Mouse (Mus musculus): ENCODE measurements around the gene Ints4.
"Not testable (repeated sequence)": the region's sequence is repeated elsewhere in the genome, so short reads cannot be mapped to it uniquely, and the experiment has no call there.

Gene Ints4

GRCm38 (mm10) chr7:97480821-97481339 lies at the start of gene Ints4:
Gene Ints4 (plus strand): TSS chr7:97480956.
- DNase-seq, result peak; percentile 100

GRCm38 (mm10) chr7:97433517-97433916 lies 47.2 kb upstream of the Ints4 start:
- DNase-seq, result not testable (repeated sequence)

DNA sequence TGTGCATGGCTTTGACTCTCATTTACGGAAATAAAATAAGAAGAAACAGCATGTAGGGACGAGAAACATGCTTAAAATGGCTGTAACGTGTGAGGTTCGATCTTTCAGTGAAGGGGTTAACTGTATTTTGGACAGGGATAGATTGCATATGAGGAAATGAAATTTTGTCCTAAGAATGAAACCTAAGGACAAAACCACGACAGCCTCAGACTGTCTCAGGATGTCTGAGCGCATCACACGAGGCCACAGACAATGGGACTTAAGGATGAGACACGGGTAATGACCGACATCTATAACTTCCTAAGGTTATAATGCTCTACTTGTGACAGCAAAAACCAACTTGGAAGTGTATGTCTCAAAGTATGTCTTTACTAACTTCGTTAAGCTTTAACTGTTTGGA lies 46.2 kb upstream of the Ints4 start:
- no peak for DNase-seq

DNA sequence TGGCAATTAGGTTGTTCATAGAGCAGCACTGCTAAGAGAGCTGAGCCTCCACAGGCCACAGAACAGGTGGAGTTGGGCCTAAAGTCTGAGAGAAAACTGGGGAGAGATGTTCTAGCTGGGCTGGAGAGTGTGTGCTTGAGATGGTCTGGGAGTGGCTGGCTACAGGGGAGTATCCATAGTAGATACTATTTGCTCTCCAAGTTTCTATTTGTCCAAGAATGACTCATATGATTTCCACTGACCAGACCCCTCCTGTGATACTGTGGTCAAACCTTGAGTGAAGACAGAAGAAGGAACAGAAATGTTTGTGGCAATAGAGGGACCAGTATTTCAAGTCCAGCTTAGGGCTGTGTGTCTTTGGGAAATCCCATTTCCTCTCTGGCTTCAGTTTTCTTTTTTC lies 41.8 kb upstream of the Ints4 start:
- DNase-seq, result no peak

- peak; percentile 97 for DNase-seq
Observed at GRCm38 (mm10) chr7:97446171-97446925, 34.4 kb upstream of the Ints4 start.

GRCm38 (mm10) chr7:97447050-97447531 lies 33.7 kb upstream of the Ints4 start:
- DNase-seq, result no peak

- peak; percentile 19 for DNase-seq
Observed at GRCm38 (mm10) chr7:97451023-97451422, 29.7 kb upstream of the Ints4 start, which contains the start of gene Kctd14. Gene Kctd14 (plus strand): TSS chr7:97451323.

DNA sequence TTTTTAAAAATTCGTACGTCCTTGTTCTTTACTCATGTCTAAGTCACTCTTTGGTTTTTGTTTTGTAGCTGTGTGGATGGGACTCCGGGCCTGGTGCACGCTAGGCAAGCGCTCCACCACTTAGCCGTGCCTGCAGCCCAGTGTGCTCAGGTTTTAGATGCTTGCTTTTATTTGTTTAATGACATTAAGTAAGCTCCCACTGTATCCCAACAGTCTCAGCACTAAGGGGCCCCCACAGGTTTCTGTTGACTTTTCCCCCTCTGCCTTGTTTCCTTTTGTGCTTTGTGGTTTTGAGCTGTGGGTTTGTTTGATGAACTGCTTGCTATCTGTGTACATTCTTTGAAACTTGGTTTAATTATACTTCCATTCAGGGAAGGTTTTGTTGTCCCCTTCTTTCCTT lies 28.6 kb upstream of the Ints4 start:
- DNase-seq, result no peak

GRCm38 (mm10) chr7:97453141-97453921 lies 27.4 kb upstream of the Ints4 start:
- peak; percentile 91 for DNase-seq

DNA sequence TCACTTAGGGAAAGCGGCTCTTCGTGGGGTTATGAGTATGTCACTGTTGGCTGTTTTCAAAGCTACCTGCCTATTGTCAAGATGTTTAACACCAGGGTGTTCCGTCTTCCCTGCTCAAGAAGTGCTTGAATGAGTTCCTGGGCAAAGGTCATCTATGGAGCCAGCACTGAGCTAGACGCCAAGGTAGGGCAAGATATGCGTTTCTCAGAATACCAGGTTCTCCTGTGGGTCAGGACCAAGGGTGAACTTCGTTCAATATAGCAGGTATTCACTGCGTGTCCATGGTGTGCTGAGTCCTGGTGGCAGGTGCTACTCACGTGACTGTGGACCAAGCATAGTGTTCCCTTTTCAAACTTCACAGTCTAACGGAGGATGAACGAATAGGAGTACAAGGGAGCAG lies 26.0 kb upstream of the Ints4 start:
- no peak for DNase-seq

GRCm38 (mm10) chr7:97455577-97455976 lies 25.2 kb upstream of the Ints4 start:
- DNase-seq, result no peak

GRCm38 (mm10) chr7:97473001-97473400 lies 7.8 kb upstream of the Ints4 start:
- no peak for DNase-seq

DNA sequence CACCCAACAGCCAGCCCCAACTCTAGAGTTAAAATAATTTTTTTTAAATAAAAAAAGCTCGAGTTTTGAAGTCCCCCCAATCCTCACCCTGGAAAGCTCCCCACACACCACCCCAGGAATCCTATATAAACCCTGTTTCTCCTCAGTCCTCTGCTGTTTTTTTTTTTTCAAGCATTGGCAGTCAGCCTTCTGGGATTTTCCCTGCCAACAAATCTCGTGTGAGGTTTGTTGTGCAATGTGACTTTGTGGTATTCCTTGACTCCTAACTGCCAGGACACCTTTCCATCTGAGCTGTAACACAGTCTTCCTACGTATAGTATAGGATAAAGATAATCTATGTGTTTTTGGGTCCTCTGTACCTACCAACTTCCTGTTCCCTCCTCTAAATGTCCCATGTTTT lies 1.4 kb upstream of the Ints4 start:
- no peak for DNase-seq

DNA sequence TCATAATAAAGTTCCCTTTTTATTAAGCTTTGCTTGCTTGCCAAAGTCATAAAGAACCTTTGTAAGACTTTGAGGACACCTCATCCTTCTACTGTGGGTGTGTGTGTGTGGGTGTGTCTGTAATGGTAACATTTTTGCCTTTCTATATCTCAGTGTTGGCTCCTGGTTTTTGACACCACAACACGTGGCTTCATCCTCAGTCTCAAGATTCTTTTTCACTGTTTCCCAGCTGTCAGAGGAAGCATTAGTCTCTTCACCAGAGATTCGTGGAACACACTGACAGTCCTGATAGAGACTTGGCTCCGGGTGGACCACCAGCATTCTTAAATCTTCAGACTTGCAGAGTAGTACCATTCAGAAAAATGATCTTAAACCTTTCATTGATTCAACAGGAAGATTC lies 466 bp upstream of the Ints4 start:
- DNase-seq, result peak; percentile 65

- DNase-seq, result peak; percentile 65
Observed at GRCm38 (mm10) chr7:97483378-97483777, 2.6 kb downstream of the Ints4 start.

- no peak for DNase-seq
Observed at GRCm38 (mm10) chr7:97491157-97491556, 10.4 kb downstream of the Ints4 start.

DNA sequence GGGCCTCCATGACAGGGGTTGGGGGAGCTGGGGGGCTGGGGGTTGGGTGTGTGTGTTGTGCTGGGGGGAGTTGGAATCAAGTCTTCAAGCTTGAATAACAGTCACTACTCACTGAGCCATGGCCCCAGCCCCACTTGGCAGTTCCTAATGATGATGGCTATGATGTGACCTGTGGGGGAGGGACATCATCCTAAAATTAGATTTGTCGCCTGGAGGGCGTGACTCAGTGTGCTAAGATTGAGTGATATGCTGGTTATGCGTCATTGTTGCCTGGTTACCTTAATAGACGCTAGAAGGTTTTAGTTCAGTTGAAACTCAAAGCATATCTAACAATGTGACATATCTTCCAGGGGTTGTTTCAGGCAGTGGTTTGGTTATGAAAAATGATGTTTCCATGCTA lies 11.7 kb downstream of the Ints4 start:
- DNase-seq, result peak; percentile 92

GRCm38 (mm10) chr7:97495052-97495451 lies 14.3 kb downstream of the Ints4 start:
- DNase-seq, result no peak

DNA sequence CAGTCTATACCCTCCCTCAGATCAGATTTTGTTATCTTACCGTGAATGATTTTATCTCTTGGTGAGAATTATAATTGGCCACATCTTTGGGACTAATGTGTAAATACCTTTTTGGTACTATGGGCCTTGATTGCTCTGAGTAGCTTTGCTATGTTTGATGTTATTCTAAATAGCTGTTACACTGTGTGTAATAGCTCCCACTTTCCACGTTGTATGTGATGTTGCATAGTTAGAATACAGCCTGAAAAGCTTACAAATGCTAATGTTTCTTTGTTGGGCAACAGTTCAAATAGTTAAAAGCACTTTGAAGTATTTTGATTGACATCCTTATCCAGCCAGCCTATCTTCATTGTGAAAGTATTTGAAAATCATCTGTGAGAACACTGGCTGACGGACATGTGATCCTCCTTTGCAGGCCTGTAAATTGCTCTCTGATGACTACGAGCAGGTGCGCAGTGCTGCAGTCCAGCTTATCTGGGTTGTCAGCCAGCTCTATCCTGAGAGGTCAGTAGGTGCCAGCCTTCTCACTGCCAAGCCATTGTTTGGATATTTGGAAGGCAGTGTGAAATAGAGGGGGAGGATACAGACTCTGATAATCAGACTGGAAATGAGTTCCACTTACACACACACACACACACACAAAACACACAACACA lies 19.9 kb downstream of the Ints4 start:
- DNase-seq, result peak; percentile 97

- DNase-seq, result peak; percentile 96
Observed at GRCm38 (mm10) chr7:97514786-97515185, 34.0 kb downstream of the Ints4 start.

GRCm38 (mm10) chr7:97519935-97520334 lies 39.2 kb downstream of the Ints4 start:
- peak; percentile 37 for DNase-seq

DNA sequence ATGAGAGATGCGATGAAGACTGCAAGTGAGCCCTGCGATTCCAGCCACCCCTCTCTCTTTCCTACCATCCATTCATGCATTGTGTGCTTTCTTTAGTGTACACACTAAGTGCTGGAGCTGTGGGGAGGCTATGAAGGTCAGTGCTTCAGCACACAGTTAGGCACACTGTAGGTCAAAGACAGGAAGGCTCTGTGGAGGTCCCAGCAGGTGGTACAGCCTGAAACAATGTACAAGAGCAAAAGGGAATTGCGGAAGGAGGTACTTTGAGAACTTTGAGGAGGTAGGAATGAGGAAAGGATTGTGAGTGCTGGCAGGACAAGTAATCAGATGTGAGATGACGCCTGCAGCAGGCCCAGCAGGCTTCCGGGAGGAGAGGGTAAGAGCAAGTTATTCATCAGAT lies 54.8 kb downstream of the Ints4 start:
- peak; percentile 22 for DNase-seq

DNA sequence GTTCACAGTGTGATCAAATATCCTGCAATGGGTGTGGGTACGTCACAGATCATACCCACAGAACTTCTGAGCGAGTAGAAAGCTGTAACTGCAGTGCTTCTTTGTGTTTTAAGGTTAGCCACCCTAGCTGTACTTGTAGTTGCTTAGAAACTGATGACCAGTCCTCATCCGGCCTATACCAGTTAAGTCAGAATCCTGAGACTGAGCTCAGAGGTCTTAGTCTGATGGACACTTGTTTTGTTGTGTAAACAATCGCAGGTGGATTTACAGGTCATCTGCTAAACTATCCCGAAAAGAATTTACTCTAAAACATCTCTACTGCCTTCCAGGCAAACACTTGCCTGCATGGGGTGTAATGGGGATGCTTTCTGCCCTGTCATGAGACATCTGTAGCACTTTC lies 55.8 kb downstream of the Ints4 start:
- peak; percentile 65 for DNase-seq
